Mouse (Mus musculus): ENCODE data around the gene Cmya5. TPM values are rescaled to one million over a fixed set of nuclear protein-coding genes. Genes with fewer than 3 reads are reported as not detected.

Cmya5 gene
- total RNA-seq, 1 experiment from 2014 or later = not detected

DNA sequence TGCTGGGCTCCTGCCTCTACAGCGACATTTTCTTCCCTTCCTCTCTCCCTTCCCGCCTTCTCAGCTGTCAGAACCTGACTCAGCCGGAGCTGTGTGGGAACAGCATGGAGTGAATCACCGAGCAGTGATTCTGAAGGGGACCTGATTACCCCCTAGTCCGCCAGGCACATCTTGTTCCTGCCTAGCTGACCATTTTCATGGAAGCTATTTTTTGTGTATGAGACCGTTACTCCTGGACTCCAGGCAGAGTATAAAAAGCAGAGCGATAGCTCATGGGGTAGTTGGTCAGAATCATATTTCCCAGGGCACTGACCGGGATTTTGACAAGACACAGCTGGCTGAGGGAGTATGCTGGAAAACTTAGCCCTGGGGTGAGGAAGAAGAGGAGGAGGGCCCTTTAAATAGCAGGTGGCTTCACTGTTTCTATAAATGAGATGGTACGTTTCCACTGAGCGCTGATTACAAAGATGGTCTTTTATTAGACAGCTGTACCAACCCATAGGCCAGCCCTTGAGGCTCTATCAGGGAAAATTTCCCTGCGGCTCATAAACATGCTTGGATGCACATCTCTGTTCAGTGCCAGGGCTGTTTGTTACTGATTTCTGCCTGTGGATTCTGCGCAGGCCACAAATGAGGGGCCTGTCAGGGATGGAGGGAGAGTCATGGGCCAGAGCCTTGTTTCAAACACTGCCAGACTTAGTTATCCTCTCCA, 143.7 kb downstream of the Cmya5 start:
- no peak for ATAC-seq (replicated peaks; ENCODE audit: low read depth, poor library complexity, severe bottlenecking)

GRCm38 (mm10) chr13:92999860-93000259, 144.7 kb downstream of the Cmya5 start:
- no peak for ATAC-seq (replicated peaks; ENCODE audit: low read depth, poor library complexity, severe bottlenecking)

GRCm38 (mm10) chr13:92994743-92995142, 149.8 kb downstream of the Cmya5 start:
- ATAC-seq (replicated peaks; ENCODE audit: low read depth, poor library complexity, severe bottlenecking) = no peak

DNA sequence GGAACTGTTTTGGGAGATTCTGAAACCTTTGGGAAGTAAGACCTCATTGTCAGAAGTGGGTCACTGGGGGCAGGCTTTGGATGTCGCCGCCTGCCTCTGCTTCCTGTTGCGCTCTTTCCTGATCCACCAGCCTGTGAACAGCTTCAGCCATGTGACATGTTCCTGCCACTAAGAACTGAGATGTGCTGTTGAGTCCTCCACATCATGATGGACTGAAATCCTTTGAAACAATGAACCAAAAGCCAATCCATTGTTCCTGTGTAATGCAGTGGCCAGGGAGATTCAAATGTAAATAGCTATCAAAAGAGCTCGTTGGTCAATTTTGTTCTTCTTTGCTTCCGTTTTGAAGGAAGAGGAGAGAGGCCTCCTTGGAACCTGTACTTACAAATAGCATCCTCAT, 151.7 kb downstream of the Cmya5 start:
- ATAC-seq (replicated peaks; ENCODE audit: low read depth, poor library complexity, severe bottlenecking) = no peak

Other genes starting within 250 kb of the Cmya5 start
- gene Tent2, start 47.7 kb upstream of the Cmya5 start, total RNA-seq (2017) = 36.2 and 50.8 TPM in 2 replicates
- 7.6 and 9.3 TPM in 2 replicates for gene Homer1, start 154.9 kb upstream of the Cmya5 start, total RNA-seq (2017)

Measured in common myeloid progenitor, adult 5-6 weeks (primary cell).